Mouse (Mus musculus) liver, embryonic 14.5 days (tissue): Measurements from ENCODE around the gene Taar9.

ENCODE experiments used
- CTCF ChIP-seq: IDR thresholded peaks from 2 replicates; pipeline ENCODE4 v1.5.1; 2016; ENCODE audit warnings: antibody characterized with exemption, low read depth, control low read depth
- EP300 ChIP-seq: IDR thresholded peaks from 2 replicates; pipeline ENCODE4 v1.6.1; 2016; ENCODE audit warnings: antibody characterized with exemption, low read depth

DNA sequence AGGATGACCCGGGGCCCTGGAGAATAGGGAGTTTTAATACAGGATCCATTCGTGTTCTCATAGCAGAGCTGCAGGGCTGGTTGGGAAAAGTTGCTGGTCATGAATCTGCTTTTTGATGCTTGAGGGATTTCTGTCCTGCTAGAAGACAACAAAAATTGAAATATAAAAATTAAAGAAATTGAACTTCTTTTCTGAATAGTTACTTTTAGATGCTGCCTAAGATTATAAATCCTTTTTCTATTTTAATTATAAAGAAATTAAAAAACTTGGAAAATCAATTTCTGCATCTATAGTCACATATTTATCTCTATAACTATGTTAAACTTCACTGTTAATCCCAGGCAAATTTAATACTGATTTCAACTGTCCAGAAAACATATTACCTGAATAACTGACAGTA lies 17.1 kb downstream of the Taar9 start, which contains the start of gene Taar8b:
- no peak for TF ChIP-seq CTCF
- TF ChIP-seq EP300 = no peak
